Mouse (Mus musculus) adrenal gland, adult 18-20 months (tissue): Measurements from ENCODE around the gene Dhx9. TPM values are rescaled to one million over a fixed set of nuclear protein-coding genes. Genes with fewer than 3 reads are reported as not detected.
"Not testable (repeated sequence)": the region's sequence is repeated elsewhere in the genome, so short reads cannot be mapped to it uniquely, and the experiment has no call there.

Experiments used
- DNase-seq, 2 experiments: peaks; one replicate each; pipeline ENCODE4 v3.0.0; 2021 to 2022; ENCODE audit warnings: low spot score in 2 of 2
- total RNA-seq, 2 experiments: library from RNA; stranded (reverse); gene quantifications; 1 replicate in 1 of 2; 2 replicates in 1 of 2; pipeline ENCODE4 v1.2.3; 2021

Gene Dhx9
- total RNA-seq, 2 experiments from 2014 or later, result 90.3 to 110 TPM

GRCm38 (mm10) chr1:153486767-153487499 is 527 bp downstream of the Dhx9 start:
- DNase-seq, result peak in 1 of 2 experiments; percentile 46

GRCm38 (mm10) chr1:153486120-153486519 is 1.3 kb downstream of the Dhx9 start:
- not testable (repeated sequence) for DNase-seq

GRCm38 (mm10) chr1:153485201-153485796 is 2.2 kb downstream of the Dhx9 start:
- no peak for DNase-seq

- no peak for DNase-seq
Observed at GRCm38 (mm10) chr1:153481025-153481412, 6.4 kb downstream of the Dhx9 start.

- peak; percentile 70 to 77 for DNase-seq
Observed at GRCm38 (mm10) chr1:153480386-153481024, 7.0 kb downstream of the Dhx9 start.

GRCm38 (mm10) chr1:153479296-153479695 is 8.2 kb downstream of the Dhx9 start:
- no peak for DNase-seq

- peak in 1 of 2 experiments; percentile 5 for DNase-seq
Observed at GRCm38 (mm10) chr1:153461796-153462195, 25.7 kb downstream of the Dhx9 start.

GRCm38 (mm10) chr1:153456137-153456536 is 31.3 kb downstream of the Dhx9 start:
- DNase-seq, result no peak

- no peak for DNase-seq
Observed at GRCm38 (mm10) chr1:153453146-153453642, 34.3 kb downstream of the Dhx9 start.

GRCm38 (mm10) chr1:153451237-153452154 is 36.0 kb downstream of the Dhx9 start:
- peak; percentile 6 to 33 for DNase-seq

GRCm38 (mm10) chr1:153446120-153446831 is 41.2 kb downstream of the Dhx9 start:
- no peak for DNase-seq

GRCm38 (mm10) chr1:153443632-153444031 is 43.8 kb downstream of the Dhx9 start:
- no peak for DNase-seq

- no peak for DNase-seq
Observed at GRCm38 (mm10) chr1:153443019-153443418, 44.4 kb downstream of the Dhx9 start.

GRCm38 (mm10) chr1:153441656-153442055 is 45.8 kb downstream of the Dhx9 start:
- DNase-seq, result no peak

- no peak for DNase-seq
Observed at GRCm38 (mm10) chr1:153440752-153441151, 46.7 kb downstream of the Dhx9 start.

- DNase-seq, result no peak
Observed at GRCm38 (mm10) chr1:153437536-153437935, 49.9 kb downstream of the Dhx9 start.

GRCm38 (mm10) chr1:153433851-153434589 is 53.4 kb downstream of the Dhx9 start:
- no peak for DNase-seq

GRCm38 (mm10) chr1:153432329-153432728 is 55.1 kb downstream of the Dhx9 start:
- no peak for DNase-seq

- DNase-seq, result no peak
Observed at GRCm38 (mm10) chr1:153431701-153432100, 55.8 kb downstream of the Dhx9 start.

- DNase-seq, result no peak
Observed at GRCm38 (mm10) chr1:153431158-153431557, 56.3 kb downstream of the Dhx9 start.
